Mouse (Mus musculus) C2C12 (cell line): ENCODE results near the gene Ankfn1.

Source experiments
- CTCF ChIP-seq: IDR thresholded peaks from one replicate; pipeline ENCODE4 v1.5.1; 2011; ENCODE audit not compliant: control insufficient read depth, insufficient read depth, insufficient read length
- MYOD1 ChIP-seq: IDR thresholded peaks from one replicate; pipeline ENCODE4 v1.6.1; 2011; ENCODE audit warnings: low read depth; ENCODE audit not compliant: control insufficient read depth, insufficient read length
- MYOG ChIP-seq: IDR thresholded peaks from one replicate; pipeline ENCODE4 v1.6.1; 2011; ENCODE audit not compliant: control insufficient read depth, insufficient read length; ENCODE audit errors: extremely low read depth

- TF ChIP-seq CTCF (no peak), MYOG (no peak), MYOD1 (no peak)
Observed at GRCm38 (mm10) chr11:89804822-89805221, 27.4 kb upstream of the Ankfn1 start.
